Mouse (Mus musculus): ENCODE data around the gene Tomm40l. TPM values are rescaled to one million over a fixed set of nuclear protein-coding genes. Genes with fewer than 3 reads are reported as not detected.

Gene Tomm40l
- 11.8 and 14.9 TPM in 2 replicates for polyA plus RNA-seq (2015; fragmentation: Nextera tagmentation; extraction: Ambion mirVana)

- peak; percentile 92 for ATAC-seq (ENCODE audit: low read depth)
- Histone ChIP-seq H3K4me2 (ENCODE audit: low read depth, low read length) (peak within 1 kb of the TSS; percentile 90), H3K36me3 (ENCODE audit: control insufficient read depth, insufficient read depth) (no peaks in the 10 kb centered on the region), H3K27ac (ENCODE audit: low read length) (peak within 1 kb of the TSS; percentile 90), H3K9ac (ENCODE audit: low read depth, low read length) (peak within 1 kb of the TSS; percentile 73), H3K27me3 (ENCODE audit: control insufficient read depth, insufficient read depth, low read depth, low read length) (no peaks in the 10 kb centered on the region), H3K9me3 (replicated peaks; ENCODE audit: control insufficient read depth, low read length) (no peaks in the 10 kb centered on the region), H3K4me1 (ENCODE audit: control insufficient read depth, low read depth, low read length) (peaks cover 19% of the 10 kb centered on the region), H3K4me3 (ENCODE audit: low read depth, low read length) (peak within 1 kb of the TSS; percentile 75)
- 2% methylated on average over 28 of the region's 28 CpGs for WGBS (ENCODE audit: insufficient replicate concordance)
Observed at GRCm38 (mm10) chr1:171222238-171223155, at the start of gene Tomm40l. TSS of gene Tomm40l (minus strand) at chr1:171222514.

GRCm38 (mm10) chr1:171272086-171272485 is 49.8 kb upstream of the Tomm40l start:
- ATAC-seq (ENCODE audit: low read depth), result no peak
- no peaks in the 10 kb centered on the region for H3K27me3 ChIP-seq (ENCODE audit: control insufficient read depth, insufficient read depth, low read depth, low read length)
- H3K4me2 ChIP-seq (ENCODE audit: low read depth, low read length), result peak overlapping the region; percentile 77
- 58% methylated on average over 3 of the region's 3 CpGs for WGBS (ENCODE audit: insufficient replicate concordance)
- H3K36me3 ChIP-seq (ENCODE audit: control insufficient read depth, insufficient read depth), result peaks cover 45% of the 10 kb centered on the region
- H3K27ac ChIP-seq (ENCODE audit: low read length), result peak overlapping the region; percentile 84
- peaks cover 35% of the 10 kb centered on the region for H3K4me1 ChIP-seq (ENCODE audit: control insufficient read depth, low read depth, low read length)
- peak overlapping the region; percentile 83 for H3K4me3 ChIP-seq (ENCODE audit: low read depth, low read length)
- no peaks in the 10 kb centered on the region for H3K9me3 ChIP-seq (replicated peaks; ENCODE audit: control insufficient read depth, low read length)
- H3K9ac ChIP-seq (ENCODE audit: low read depth, low read length), result peak overlapping the region; percentile 17; the same call in 1 of the 2 replicates

GRCm38 (mm10) chr1:171271622-171272021 is 49.3 kb upstream of the Tomm40l start:
- no peaks in the 10 kb centered on the region for H3K27me3 ChIP-seq (ENCODE audit: control insufficient read depth, insufficient read depth, low read depth, low read length)
- ATAC-seq (ENCODE audit: low read depth), result no peak
- peaks cover 40% of the 10 kb centered on the region for H3K36me3 ChIP-seq (ENCODE audit: control insufficient read depth, insufficient read depth)
- peaks cover 31% of the 10 kb centered on the region for H3K4me1 ChIP-seq (ENCODE audit: control insufficient read depth, low read depth, low read length)
- H3K4me3 ChIP-seq (ENCODE audit: low read depth, low read length), result peak overlapping the region; percentile 83
- no peaks in the 10 kb centered on the region for H3K9me3 ChIP-seq (replicated peaks; ENCODE audit: control insufficient read depth, low read length)
- H3K4me2 ChIP-seq (ENCODE audit: low read depth, low read length), result peak overlapping the region; percentile 77
- 51% methylated on average over 10 of the region's 10 CpGs for WGBS (ENCODE audit: insufficient replicate concordance)
- H3K27ac ChIP-seq (ENCODE audit: low read length), result peak overlapping the region; percentile 84
- peak overlapping the region; percentile 17; the same call in 1 of the 2 replicates for H3K9ac ChIP-seq (ENCODE audit: low read depth, low read length)

- Histone ChIP-seq H3K4me3 (ENCODE audit: low read depth, low read length) (peak overlapping the region; percentile 83), H3K4me2 (ENCODE audit: low read depth, low read length) (peak overlapping the region; percentile 77), H3K36me3 (ENCODE audit: control insufficient read depth, insufficient read depth) (peaks cover 36% of the 10 kb centered on the region), H3K27me3 (ENCODE audit: control insufficient read depth, insufficient read depth, low read depth, low read length) (no peaks in the 10 kb centered on the region), H3K9ac (ENCODE audit: low read depth, low read length) (peak overlapping the region; percentile 72), H3K4me1 (ENCODE audit: control insufficient read depth, low read depth, low read length) (peaks cover 33% of the 10 kb centered on the region), H3K27ac (ENCODE audit: low read length) (peak overlapping the region; percentile 84), H3K9me3 (replicated peaks; ENCODE audit: control insufficient read depth, low read length) (no peaks in the 10 kb centered on the region)
- no peak for ATAC-seq (ENCODE audit: low read depth)
- WGBS (ENCODE audit: insufficient replicate concordance), result 23% methylated on average over 9 of the region's 9 CpGs
Observed at GRCm38 (mm10) chr1:171271196-171271595, 48.9 kb upstream of the Tomm40l start.

GRCm38 (mm10) chr1:171270573-171270900 is 48.2 kb upstream of the Tomm40l start:
- Histone ChIP-seq H3K9ac (ENCODE audit: low read depth, low read length) (peak overlapping the region; percentile 72), H3K4me1 (ENCODE audit: control insufficient read depth, low read depth, low read length) (peaks cover 33% of the 10 kb centered on the region), H3K4me2 (ENCODE audit: low read depth, low read length) (peak overlapping the region; percentile 77), H3K27me3 (ENCODE audit: control insufficient read depth, insufficient read depth, low read depth, low read length) (no peaks in the 10 kb centered on the region), H3K4me3 (ENCODE audit: low read depth, low read length) (peak overlapping the region; percentile 83), H3K36me3 (ENCODE audit: control insufficient read depth, insufficient read depth) (peaks cover 29% of the 10 kb centered on the region), H3K9me3 (replicated peaks; ENCODE audit: control insufficient read depth, low read length) (no peaks in the 10 kb centered on the region), H3K27ac (ENCODE audit: low read length) (peak overlapping the region; percentile 84)
- under 1% methylated on average over 19 of the region's 19 CpGs for WGBS (ENCODE audit: insufficient replicate concordance)
- ATAC-seq (ENCODE audit: low read depth), result peak; percentile 74

GRCm38 (mm10) chr1:171269848-171270572 is 47.7 kb upstream of the Tomm40l start, which contains the start of gene B4galt3:
TSS of gene B4galt3 (plus strand) at chr1:171270328.
- peak within 1 kb of the TSS; percentile 72 for H3K9ac ChIP-seq (ENCODE audit: low read depth, low read length)
- H3K36me3 ChIP-seq (ENCODE audit: control insufficient read depth, insufficient read depth), result peaks cover 24% of the 10 kb centered on the region
- 4% methylated on average over 36 of the region's 36 CpGs for WGBS (ENCODE audit: insufficient replicate concordance)
- no peaks in the 10 kb centered on the region for H3K27me3 ChIP-seq (ENCODE audit: control insufficient read depth, insufficient read depth, low read depth, low read length)
- peak within 1 kb of the TSS; percentile 83 for H3K4me3 ChIP-seq (ENCODE audit: low read depth, low read length)
- H3K9me3 ChIP-seq (replicated peaks; ENCODE audit: control insufficient read depth, low read length), result no peaks in the 10 kb centered on the region
- peak; percentile 95 for ATAC-seq (ENCODE audit: low read depth)
- peak within 1 kb of the TSS; percentile 77 for H3K4me2 ChIP-seq (ENCODE audit: low read depth, low read length)
- peaks cover 33% of the 10 kb centered on the region for H3K4me1 ChIP-seq (ENCODE audit: control insufficient read depth, low read depth, low read length)
- peak within 1 kb of the TSS; percentile 84 for H3K27ac ChIP-seq (ENCODE audit: low read length)

GRCm38 (mm10) chr1:171268341-171268740 is 46.0 kb upstream of the Tomm40l start:
- H3K9ac ChIP-seq (ENCODE audit: low read depth, low read length), result no peak overlapping the region
- no peak overlapping the region for H3K4me3 ChIP-seq (ENCODE audit: low read depth, low read length)
- peaks cover 29% of the 10 kb centered on the region for H3K4me1 ChIP-seq (ENCODE audit: control insufficient read depth, low read depth, low read length)
- no peak for ATAC-seq (ENCODE audit: low read depth)
- no peak overlapping the region for H3K4me2 ChIP-seq (ENCODE audit: low read depth, low read length)
- no peak overlapping the region for H3K27ac ChIP-seq (ENCODE audit: low read length)
- H3K9me3 ChIP-seq (replicated peaks; ENCODE audit: control insufficient read depth, low read length), result no peaks in the 10 kb centered on the region
- H3K27me3 ChIP-seq (ENCODE audit: control insufficient read depth, insufficient read depth, low read depth, low read length), result no peaks in the 10 kb centered on the region; the same call in 1 of the 2 replicates
- peaks cover 7% of the 10 kb centered on the region for H3K36me3 ChIP-seq (ENCODE audit: control insufficient read depth, insufficient read depth)
- WGBS (ENCODE audit: insufficient replicate concordance), result 40% methylated on average over 1 of the region's 1 CpGs

GRCm38 (mm10) chr1:171265971-171266744 is 43.8 kb upstream of the Tomm40l start:
- Histone ChIP-seq H3K4me2 (ENCODE audit: low read depth, low read length) (no peak overlapping the region), H3K4me3 (ENCODE audit: low read depth, low read length) (no peak overlapping the region), H3K36me3 (ENCODE audit: control insufficient read depth, insufficient read depth) (no peaks in the 10 kb centered on the region), H3K9ac (ENCODE audit: low read depth, low read length) (no peak overlapping the region), H3K9me3 (replicated peaks; ENCODE audit: control insufficient read depth, low read length) (no peaks in the 10 kb centered on the region), H3K4me1 (ENCODE audit: control insufficient read depth, low read depth, low read length) (peaks cover 20% of the 10 kb centered on the region), H3K27me3 (ENCODE audit: control insufficient read depth, insufficient read depth, low read depth, low read length) (peaks cover 13% of the 10 kb centered on the region), H3K27ac (ENCODE audit: low read length) (no peak overlapping the region)
- 27% methylated on average over 4 of the region's 4 CpGs for WGBS (ENCODE audit: insufficient replicate concordance)
- no peak for ATAC-seq (ENCODE audit: low read depth)
